Mouse (Mus musculus) forebrain, embryonic 11.5 days (tissue): ENCODE results near the gene Psmg3. TPM values are rescaled to one million over a fixed set of nuclear protein-coding genes. Genes with fewer than 3 reads are reported as not detected.
A peak's percentile ranks its signal among the peaks of the same experiment; 100 is the strongest.

ENCODE experiments used
- ATAC-seq: fragments of 200-750 bp; cut with Nextera tagmentation; replicated peaks from 2 replicates; pipeline ENCODE4 v1.8.0; 2017; ENCODE audit warnings: moderate TSS enrichment; ENCODE audit not compliant: low FRiP score
- DNase-seq: peaks from one replicate; pipeline ENCODE4 v3.0.0-alpha.2; 2017; ENCODE audit warnings: low spot score
- H3K27ac ChIP-seq: fragments of 300-500 bp; sonication (generic); 2 replicates; pipeline ENCODE4 v1.5.1; 2014; ENCODE audit warnings: low read depth, low read length
- H3K27me3 ChIP-seq: fragments of 300-500 bp; sonication (generic); 2 replicates; pipeline ENCODE4 v1.6.1; 2014; ENCODE audit warnings: mild to moderate bottlenecking, low read length, mixed read lengths; ENCODE audit not compliant: control insufficient read depth, insufficient read depth
- H3K36me3 ChIP-seq: fragments of 300-500 bp; sonication (generic); 2 replicates; pipeline ENCODE4 v1.6.1; 2014; ENCODE audit warnings: mild to moderate bottlenecking, low read length, moderate library complexity, mixed read lengths; ENCODE audit not compliant: control insufficient read depth, insufficient read depth
- H3K4me1 ChIP-seq: fragments of 300-500 bp; sonication (generic); replicated peaks from 2 replicates; pipeline ENCODE4 v1.6.1; 2014; ENCODE audit warnings: low read length, mixed read lengths; ENCODE audit not compliant: control insufficient read depth, insufficient read depth
- H3K4me2 ChIP-seq: fragments of 300-500 bp; sonication (generic); 2 replicates; pipeline ENCODE4 v1.6.1; 2014; ENCODE audit warnings: low read depth, mild to moderate bottlenecking, low read length, moderate library complexity, mixed read lengths; ENCODE audit not compliant: severe bottlenecking
- H3K4me3 ChIP-seq: fragments of 300-500 bp; sonication (generic); 2 replicates; pipeline ENCODE4 v1.5.1; 2014; ENCODE audit warnings: low read depth, low read length
- H3K9ac ChIP-seq: fragments of 300-500 bp; sonication (generic); 2 replicates; pipeline ENCODE4 v1.6.1; 2014; ENCODE audit warnings: low read length
- H3K9me3 ChIP-seq: fragments of 300-500 bp; sonication (generic); 2 replicates; pipeline ENCODE4 v1.6.1; 2016; ENCODE audit warnings: low read length, mixed read lengths; ENCODE audit not compliant: control insufficient read depth
- WGBS: fragments of 180-500 bp; shearing (Covaris S2); extraction: QIAGEN DNeasy Blood & Tissue Kit; methylation state at CpG from one replicate; pipeline ENCODE4 v1.1.7; 2014; 5-methylcytosine and 5-hydroxymethylcytosine counted together
- polyA plus RNA-seq: library from polyadenylated mRNA; unstranded; fragments of >200 nt; fragmentation: Nextera tagmentation; extraction: Ambion mirVana; gene quantifications from 2 replicates; pipeline ENCODE4 v1.2.1, GENCODE M21; 2014

Psmg3 gene
- polyA plus RNA-seq, 1 experiment from 2014 or later, result 76.3 TPM

GRCm38 (mm10) chr5:139794938-139795337 is 31.7 kb downstream of the Psmg3 start:
- H3K36me3 ChIP-seq, result no peaks in the 10 kb centered on the region
- no peaks in the 10 kb centered on the region for H3K9me3 ChIP-seq
- H3K27ac ChIP-seq, result no peak overlapping the region
- H3K9ac ChIP-seq, result no peak overlapping the region
- WGBS, result 70% methylated on average over 10 of the region's 10 CpGs
- H3K27me3 ChIP-seq, result no peaks in the 10 kb centered on the region
- peaks cover 27% of the 10 kb centered on the region for H3K4me1 ChIP-seq
- H3K4me2 ChIP-seq, result no peak overlapping the region
- DNase-seq (no peak), ATAC-seq (no peak)
- H3K4me3 ChIP-seq, result no peak overlapping the region

- H3K4me2 ChIP-seq, result peak overlapping the region; percentile 2; the same call in 1 of the 2 replicates
- H3K27me3 ChIP-seq, result no peaks in the 10 kb centered on the region
- WGBS, result 89% methylated on average over 5 of the region's 5 CpGs
- H3K27ac ChIP-seq, result no peak overlapping the region
- DNase-seq (no peak), ATAC-seq (no peak)
- H3K4me3 ChIP-seq, result no peak overlapping the region
- peaks cover 27% of the 10 kb centered on the region for H3K4me1 ChIP-seq
- H3K36me3 ChIP-seq, result no peaks in the 10 kb centered on the region
- no peaks in the 10 kb centered on the region for H3K9me3 ChIP-seq
- no peak overlapping the region for H3K9ac ChIP-seq
Observed at GRCm38 (mm10) chr5:139794137-139794536, 32.5 kb downstream of the Psmg3 start.

GRCm38 (mm10) chr5:139793338-139794089 is 33.2 kb downstream of the Psmg3 start:
- Histone ChIP-seq H3K4me1 (peaks cover 24% of the 10 kb centered on the region), H3K9me3 (no peaks in the 10 kb centered on the region), H3K27ac (no peak overlapping the region), H3K27me3 (no peaks in the 10 kb centered on the region), H3K36me3 (no peaks in the 10 kb centered on the region), H3K4me2 (peak overlapping the region; percentile 2; the same call in 1 of the 2 replicates), H3K4me3 (no peak overlapping the region), H3K9ac (no peak overlapping the region)
- DNase-seq (no peak), ATAC-seq (no peak)
- WGBS, result 77% methylated on average over 11 of the region's 11 CpGs

GRCm38 (mm10) chr5:139792966-139793337 is 33.7 kb downstream of the Psmg3 start:
- H3K27me3 ChIP-seq, result no peaks in the 10 kb centered on the region
- H3K4me3 ChIP-seq, result no peak overlapping the region
- H3K9ac ChIP-seq, result no peak overlapping the region
- no peak overlapping the region for H3K4me2 ChIP-seq
- no peak for ATAC-seq
- H3K9me3 ChIP-seq, result no peaks in the 10 kb centered on the region
- H3K27ac ChIP-seq, result no peak overlapping the region
- WGBS, result 77% methylated on average over 3 of the region's 3 CpGs
- no peak for DNase-seq
- peaks cover 19% of the 10 kb centered on the region for H3K4me1 ChIP-seq
- no peaks in the 10 kb centered on the region for H3K36me3 ChIP-seq

- ATAC-seq, result no peak
- peak overlapping the region; percentile 75 for H3K9ac ChIP-seq
- no peaks in the 10 kb centered on the region for H3K9me3 ChIP-seq
- H3K4me2 ChIP-seq, result peak overlapping the region; percentile 100
- no peaks in the 10 kb centered on the region for H3K27me3 ChIP-seq
- H3K36me3 ChIP-seq, result no peaks in the 10 kb centered on the region
- WGBS, result 24% methylated on average over 11 of the region's 11 CpGs
- peaks cover 12% of the 10 kb centered on the region for H3K4me1 ChIP-seq
- peak overlapping the region; percentile 82 for H3K4me3 ChIP-seq
- H3K27ac ChIP-seq, result no peak overlapping the region
- DNase-seq, result no peak
Observed at GRCm38 (mm10) chr5:139792159-139792775, 34.4 kb downstream of the Psmg3 start.

- Histone ChIP-seq H3K9me3 (no peaks in the 10 kb centered on the region), H3K9ac (peak within 1 kb of the TSS; percentile 75), H3K27me3 (no peaks in the 10 kb centered on the region), H3K36me3 (no peaks in the 10 kb centered on the region), H3K4me3 (peak within 1 kb of the TSS; percentile 82), H3K27ac (no peak within 1 kb of the TSS), H3K4me1 (peaks cover 5% of the 10 kb centered on the region; the same call in 1 of the 2 replicates), H3K4me2 (peak within 1 kb of the TSS; percentile 100)
- WGBS, result under 1% methylated on average over 91 of the region's 92 CpGs
- DNase-seq, result peak; percentile 99
- peak; percentile 89 for ATAC-seq
Observed at GRCm38 (mm10) chr5:139791227-139792158, 35.2 kb downstream of the Psmg3 start, which contains the start of gene Mafk. TSS of gene Mafk (plus strand) at chr5:139791513.

- H3K9me3 ChIP-seq, result no peaks in the 10 kb centered on the region
- H3K4me3 ChIP-seq, result no peak overlapping the region
- WGBS, result 69% methylated on average over 4 of the region's 4 CpGs
- no peak for ATAC-seq
- no peaks in the 10 kb centered on the region for H3K36me3 ChIP-seq
- H3K4me2 ChIP-seq, result no peak overlapping the region
- H3K4me1 ChIP-seq, result peaks cover 4% of the 10 kb centered on the region; the same call in 1 of the 2 replicates
- H3K9ac ChIP-seq, result no peak overlapping the region
- no peak for DNase-seq
- no peaks in the 10 kb centered on the region for H3K27me3 ChIP-seq
- H3K27ac ChIP-seq, result no peak overlapping the region
Observed at GRCm38 (mm10) chr5:139789466-139789865, 37.2 kb downstream of the Psmg3 start.

GRCm38 (mm10) chr5:139781406-139781805 is 45.3 kb downstream of the Psmg3 start:
- Histone ChIP-seq H3K9ac (no peak overlapping the region), H3K4me2 (no peak overlapping the region), H3K9me3 (no peaks in the 10 kb centered on the region), H3K27ac (no peak overlapping the region), H3K36me3 (no peaks in the 10 kb centered on the region), H3K4me3 (no peak overlapping the region), H3K4me1 (no peaks in the 10 kb centered on the region), H3K27me3 (no peaks in the 10 kb centered on the region)
- DNase-seq, result no peak
- no peak for ATAC-seq
- WGBS, result 86% methylated on average over 8 of the region's 8 CpGs
